Mouse (Mus musculus) E14TG2a.4 (cell line): ENCODE measurements around the gene Fam171b.

Source experiments
- CTCF ChIP-seq: conservative IDR thresholded peaks from 2 replicates; pipeline ENCODE4 v1.5.1; 2014; ENCODE audit warnings: low read length
- POU5F1 ChIP-seq: IDR thresholded peaks from 2 replicates; pipeline ENCODE4 v1.6.1; 2014; ENCODE audit warnings: low read length, borderline replicate concordance

DNA sequence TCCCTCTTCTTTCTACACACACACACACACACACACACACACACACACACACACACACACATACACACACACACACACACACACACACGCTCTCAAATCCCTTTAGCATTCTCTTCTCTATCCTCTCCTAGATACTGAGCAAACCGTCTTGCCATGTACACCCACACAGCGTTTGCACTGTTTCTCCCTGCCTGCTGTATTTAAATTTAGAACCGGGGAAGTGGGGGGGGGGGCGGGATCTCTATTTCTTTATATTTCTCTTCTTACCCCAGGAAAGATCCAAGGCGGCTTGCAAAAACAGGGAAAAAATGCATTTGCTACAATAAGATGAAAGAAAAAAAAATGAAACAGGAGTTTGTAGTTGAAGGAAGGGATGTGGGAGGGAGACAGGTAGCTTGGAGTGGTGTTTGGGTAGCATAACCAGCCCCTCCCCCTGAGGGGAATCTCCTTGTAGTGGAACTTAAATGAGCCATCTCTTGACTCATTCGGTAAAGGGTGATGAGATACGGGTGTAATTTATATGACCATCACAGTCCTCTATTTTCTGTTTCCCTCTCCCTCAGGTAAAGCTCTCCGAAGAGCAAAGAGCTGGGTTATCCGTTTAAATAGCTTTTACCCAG, 947 bp downstream of the Fam171b start:
- TF ChIP-seq CTCF (no peak), POU5F1 (no peak)
